Mouse (Mus musculus) midbrain, postnatal 0 days (tissue): Measurements from ENCODE around the gene Nav3. TPM values are rescaled to one million over a fixed set of nuclear protein-coding genes. Genes with fewer than 3 reads are reported as not detected.

Source experiments
- ATAC-seq: fragments of 200-750 bp; cut with Nextera tagmentation; 2 replicates; pipeline ENCODE4 v1.8.0; 2017; ENCODE audit warnings: moderate number of reproducible peaks, mild to moderate bottlenecking, moderate TSS enrichment, moderate library complexity; ENCODE audit not compliant: low FRiP score
- DNase-seq: peaks from one replicate; pipeline ENCODE4 v3.0.0-alpha.2; 2015; ENCODE audit warnings: low spot score
- H3K27ac ChIP-seq: fragments of 300-500 bp; sonication (generic); 2 replicates; pipeline ENCODE4 v1.5.1; 2014; ENCODE audit warnings: low read depth, mild to moderate bottlenecking, low read length, mixed read lengths
- H3K27me3 ChIP-seq: fragments of 300-500 bp; sonication (generic); 2 replicates; pipeline ENCODE4 v1.6.1; 2014; ENCODE audit warnings: low read length, control low read depth, mixed read lengths; ENCODE audit not compliant: insufficient read depth
- H3K36me3 ChIP-seq: fragments of 300-500 bp; sonication (generic); 2 replicates; pipeline ENCODE4 v1.6.1; 2014; ENCODE audit warnings: low read length, control low read depth, mixed read lengths; ENCODE audit not compliant: insufficient read depth
- H3K4me1 ChIP-seq: fragments of 300-500 bp; sonication (generic); 2 replicates; pipeline ENCODE4 v1.6.1; 2014; ENCODE audit warnings: mild to moderate bottlenecking, control low read depth, antibody characterized with exemption, low read length, mixed read lengths; ENCODE audit not compliant: insufficient read depth
- H3K4me2 ChIP-seq: fragments of 300-500 bp; sonication (generic); 2 replicates; pipeline ENCODE4 v1.6.1; 2014; ENCODE audit warnings: low read depth, mild to moderate bottlenecking, low read length, mixed read lengths; ENCODE audit not compliant: poor library complexity, severe bottlenecking
- H3K4me3 ChIP-seq: fragments of 300-500 bp; sonication (generic); 2 replicates; pipeline ENCODE4 v1.5.1; 2014; ENCODE audit warnings: low read depth, mild to moderate bottlenecking, low read length, moderate library complexity
- H3K9ac ChIP-seq: fragments of 300-500 bp; sonication (generic); replicated peaks from 2 replicates; pipeline ENCODE4 v1.6.1; 2014; ENCODE audit warnings: mild to moderate bottlenecking, low read length, moderate library complexity, mixed read lengths; ENCODE audit not compliant: poor library complexity, severe bottlenecking
- H3K9me3 ChIP-seq: fragments of 300-500 bp; sonication (generic); 2 replicates; pipeline ENCODE4 v1.6.1; 2016; ENCODE audit warnings: low read length, control low read depth
- CTCF ChIP-seq: IDR thresholded peaks from 2 replicates; pipeline ENCODE4 v1.5.1; 2016; ENCODE audit warnings: antibody characterized with exemption, mild to moderate bottlenecking
- WGBS: fragments of 180-500 bp; shearing (Covaris S2); extraction: QIAGEN DNeasy Blood & Tissue Kit; methylation state at CpG from one replicate; pipeline ENCODE4 v1.1.7; 2014; 5-methylcytosine and 5-hydroxymethylcytosine counted together
- polyA plus RNA-seq: library from polyadenylated mRNA; unstranded; fragments of >200 nt; fragmentation: Nextera tagmentation; extraction: Ambion mirVana; gene quantifications from 2 replicates; pipeline ENCODE4 v1.2.1, GENCODE M21; 2015
- total RNA-seq: library from RNA; depleted of rRNA; stranded (reverse); fragments of >200 nt; gene quantifications from 2 replicates; pipeline ENCODE4 v1.2.3, GENCODE M21; 2014

Nav3 gene
- total and polyA plus RNA-seq, 2 experiments from 2014 or later: 18.9 to 121 TPM

DNA sequence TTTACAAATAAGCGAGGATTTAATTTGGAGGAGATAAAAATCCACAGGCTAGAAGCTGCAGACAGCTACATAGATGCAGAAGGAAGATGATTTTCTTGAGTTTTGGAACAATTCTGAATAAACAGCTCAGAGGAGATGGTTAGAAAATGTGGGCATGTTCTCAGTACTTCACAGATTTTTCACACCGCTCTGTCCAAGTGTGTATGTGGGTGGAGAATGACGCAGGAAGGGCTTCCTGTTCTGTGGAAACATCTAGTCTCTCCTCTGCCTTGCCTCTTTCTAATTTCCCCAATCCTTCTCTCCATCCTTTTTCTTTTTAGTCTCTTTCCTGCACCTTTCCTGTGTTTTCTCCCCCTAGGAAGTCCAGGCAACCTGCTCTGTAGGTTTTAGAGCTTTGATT, 812.4 kb downstream of the Nav3 start:
- DNase-seq (no peak), ATAC-seq (no peak)
- H3K4me1 ChIP-seq: no peaks in the 10 kb centered on the region
- H3K9me3 ChIP-seq: no peaks in the 10 kb centered on the region
- H3K27ac ChIP-seq: no peak overlapping the region
- no peak overlapping the region for H3K4me2 ChIP-seq
- no peak overlapping the region for H3K9ac ChIP-seq
- no peak overlapping the region for H3K4me3 ChIP-seq
- H3K36me3 ChIP-seq: no peaks in the 10 kb centered on the region
- no peaks in the 10 kb centered on the region for H3K27me3 ChIP-seq
- WGBS: 88% methylated on average over 3 of the region's 3 CpGs
- TF ChIP-seq CTCF: no peak

- Histone ChIP-seq H3K9me3 (no peaks in the 10 kb centered on the region), H3K27me3 (no peaks in the 10 kb centered on the region), H3K9ac (no peak overlapping the region), H3K4me1 (no peaks in the 10 kb centered on the region), H3K36me3 (no peaks in the 10 kb centered on the region), H3K4me2 (no peak overlapping the region), H3K27ac (no peak overlapping the region), H3K4me3 (no peak overlapping the region)
- DNase-seq: no peak
- no peak for TF ChIP-seq CTCF
- WGBS: 72% methylated on average over 7 of the region's 7 CpGs
- no peak for ATAC-seq
These were observed 814.2 kb downstream of the Nav3 start for GRCm38 (mm10) chr10:109641806-109642205.

- Histone ChIP-seq H3K27me3 (no peaks in the 10 kb centered on the region), H3K9me3 (no peaks in the 10 kb centered on the region), H3K36me3 (no peaks in the 10 kb centered on the region), H3K4me1 (no peaks in the 10 kb centered on the region), H3K9ac (no peak overlapping the region), H3K4me3 (no peak overlapping the region), H3K27ac (no peak overlapping the region), H3K4me2 (no peak overlapping the region)
- ATAC-seq: no peak
- no peak for DNase-seq
- WGBS: 78% methylated on average over 16 of the region's 16 CpGs
- TF ChIP-seq CTCF: no peak
These were observed 818.3 kb downstream of the Nav3 start for GRCm38 (mm10) chr10:109637702-109638101.
